In genomic region chr10:69571422-69571821, GRCm38 (mm10) we compare ENCODE assay signal across 8 mouse cellular contexts.
DNase-seq lines count a peak whose midpoint lies in the region; ATAC-seq and TF ChIP-seq lines count a peak whose summit lies in the region.

No protein-coding gene starts in this region.

- TF ChIP-seq CTCF in kidney, adult 2 months (conservative IDR thresholded peaks at IDR 0.05; ENCODE audit: insufficient read depth, insufficient read length, low read depth, low read length) = no peak

- H3K4me3 ChIP-seq in kidney, adult 2 months (ENCODE audit: insufficient read depth, low read depth, low read length) = peak overlapping the region; percentile 37; the same call in 1 of the 2 replicates
- peak overlapping the region; percentile 37 for H3K4me3 ChIP-seq in heart, embryonic 15.5 days
- H3K4me3 ChIP-seq in midbrain, embryonic 10.5 days = peak overlapping the region; percentile 41

- no peaks in the 10 kb centered on the region for H3K9me3 ChIP-seq in heart, embryonic 15.5 days (replicated peaks)
- no peaks in the 10 kb centered on the region for H3K9me3 ChIP-seq in midbrain, embryonic 10.5 days (replicated peaks)

- H3K9ac ChIP-seq in heart, embryonic 15.5 days = no peak overlapping the region

- H3K27me3 ChIP-seq in kidney, adult 2 months (replicated peaks; ENCODE audit: control insufficient read depth, insufficient read depth, low read length) = no peaks in the 10 kb centered on the region
- H3K27me3 ChIP-seq in heart, embryonic 15.5 days = no peaks in the 10 kb centered on the region
- peaks cover 60% of the 10 kb centered on the region for H3K27me3 ChIP-seq in midbrain, embryonic 10.5 days (ENCODE audit: low read depth, poor library complexity, severe bottlenecking)

- H3K36me3 ChIP-seq in kidney, adult 2 months (ENCODE audit: control insufficient read depth, insufficient read depth, low read length) = no peaks in the 10 kb centered on the region
- no peaks in the 10 kb centered on the region for H3K36me3 ChIP-seq in heart, embryonic 15.5 days
- no peaks in the 10 kb centered on the region for H3K36me3 ChIP-seq in midbrain, embryonic 10.5 days

- TF ChIP-seq POLR2A in kidney, adult 2 months (IDR thresholded peaks at IDR 0.05; ENCODE audit: low read depth, low read length) = no peak

- H3K27ac ChIP-seq in kidney, adult 2 months (ENCODE audit: insufficient read depth, low read depth, low read length) = no peak overlapping the region; the same call in 1 of the 2 replicates
- peak overlapping the region; percentile 39 for H3K27ac ChIP-seq in heart, embryonic 15.5 days
- no peak overlapping the region for H3K27ac ChIP-seq in midbrain, embryonic 10.5 days (replicated peaks)

- H3K4me1 ChIP-seq in kidney, adult 2 months (ENCODE audit: control insufficient read depth, insufficient read depth, low read length) = peaks cover 6% of the 10 kb centered on the region; the same call in 1 of the 2 replicates
- peaks cover 47% of the 10 kb centered on the region for H3K4me1 ChIP-seq in heart, embryonic 15.5 days (replicated peaks)
- peaks cover 62% of the 10 kb centered on the region for H3K4me1 ChIP-seq in midbrain, embryonic 10.5 days

- H3K4me2 ChIP-seq in heart, embryonic 15.5 days = peak overlapping the region; percentile 61

- no peak for DNase-seq in kidney, adult 2 months
- DNase-seq in kidney, postnatal 25 days = no peak
- DNase-seq in adrenal gland, postnatal 36 days = peak; percentile 36 to 38
- no peak for DNase-seq in midbrain, embryonic 10.5 days (ENCODE audit: low spot score)
- DNase-seq in gastrocnemius, adult 8-10 months (ENCODE audit: low spot score in 2 of 2) = no peak
- no peak for DNase-seq in testis, postnatal 10 days (ENCODE audit: low spot score)
- DNase-seq in kidney, adult 8-10 months = no peak

- ATAC-seq in heart, embryonic 15.5 days (replicated peaks; ENCODE audit: insufficient number of reproducible peaks, insufficient read depth, low FRiP score, low read depth) = no peak

- WGBS in kidney, adult 2 months = 4% methylated on average over 8 of the region's 8 CpGs
- WGBS in heart, embryonic 15.5 days = 3% methylated on average over 8 of the region's 8 CpGs
- 3% methylated on average over 8 of the region's 8 CpGs for WGBS in midbrain, embryonic 10.5 days

Comparison
In these comparisons a context has a peak if more than half of its experiments do, and no peak if none do; other contexts are left out.
1. DNase-seq: peak in adrenal gland, postnatal 36 days (2 of 2); none in kidney, adult 2 months (single experiment), kidney, postnatal 25 days (0 of 2), midbrain, embryonic 10.5 days (single experiment), gastrocnemius, adult 8-10 months (0 of 2), testis, postnatal 10 days (single experiment) and kidney, adult 8-10 months (0 of 2).
2. Peak in every context shown above with its lines, with median percentiles within 50 percentile points of each other: H3K4me3 ChIP-seq.